ENCODE assay signal across 8 mouse cellular contexts in genomic region chr7:90054795-90055511, GRCm38 (mm10).
DNase-seq lines count a peak whose midpoint lies in the region; ATAC-seq and TF ChIP-seq lines count a peak whose summit lies in the region.

No protein-coding gene starts in this region.

- no peak overlapping the region for H3K9ac ChIP-seq in forebrain, embryonic 16.5 days (replicated peaks; ENCODE audit: low read depth, low read length)
- H3K9ac ChIP-seq in forebrain, embryonic 13.5 days, result no peak overlapping the region
- no peak overlapping the region for H3K9ac ChIP-seq in intestine, embryonic 15.5 days

- H3K36me3 ChIP-seq in forebrain, embryonic 16.5 days (ENCODE audit: control insufficient read depth, insufficient read depth), result no peaks in the 10 kb centered on the region
- H3K36me3 ChIP-seq in forebrain, embryonic 13.5 days (ENCODE audit: poor library complexity, severe bottlenecking), result no peaks in the 10 kb centered on the region
- no peaks in the 10 kb centered on the region for H3K36me3 ChIP-seq in intestine, embryonic 15.5 days
- H3K36me3 ChIP-seq in small intestine, adult 2 months (ENCODE audit: control insufficient read depth, insufficient read depth, low read length), result no peaks in the 10 kb centered on the region

- H3K27ac ChIP-seq in forebrain, embryonic 16.5 days (ENCODE audit: low read length), result no peak overlapping the region
- H3K27ac ChIP-seq in forebrain, embryonic 13.5 days, result no peak overlapping the region
- H3K27ac ChIP-seq in intestine, embryonic 15.5 days, result no peak overlapping the region
- 0 out of 2 replicates have a peak overlapping the region, but pooled peaks have one; percentile 24 for H3K27ac ChIP-seq in small intestine, adult 2 months (ENCODE audit: insufficient read depth, low read depth, low read length)

- H3K4me3 ChIP-seq in forebrain, embryonic 16.5 days (replicated peaks; ENCODE audit: low read length), result no peak overlapping the region
- no peak overlapping the region for H3K4me3 ChIP-seq in forebrain, embryonic 13.5 days
- no peak overlapping the region for H3K4me3 ChIP-seq in intestine, embryonic 15.5 days (replicated peaks)
- no peak overlapping the region for H3K4me3 ChIP-seq in small intestine, adult 2 months (ENCODE audit: low read depth, low read length)

- H3K27me3 ChIP-seq in forebrain, embryonic 16.5 days (replicated peaks; ENCODE audit: control insufficient read depth, insufficient read depth, low read length), result no peaks in the 10 kb centered on the region
- H3K27me3 ChIP-seq in forebrain, embryonic 13.5 days, result no peaks in the 10 kb centered on the region
- H3K27me3 ChIP-seq in intestine, embryonic 15.5 days (replicated peaks), result no peaks in the 10 kb centered on the region
- H3K27me3 ChIP-seq in small intestine, adult 2 months (ENCODE audit: control insufficient read depth, insufficient read depth, low read length), result no peaks in the 10 kb centered on the region

- H3K4me1 ChIP-seq in forebrain, embryonic 16.5 days (replicated peaks; ENCODE audit: control insufficient read depth, insufficient read depth, low read length), result no peaks in the 10 kb centered on the region
- no peaks in the 10 kb centered on the region for H3K4me1 ChIP-seq in forebrain, embryonic 13.5 days
- H3K4me1 ChIP-seq in intestine, embryonic 15.5 days (replicated peaks), result peaks cover 3% of the 10 kb centered on the region; the same call in 1 of the 2 replicates
- peaks cover 16% of the 10 kb centered on the region for H3K4me1 ChIP-seq in small intestine, adult 2 months (ENCODE audit: control insufficient read depth, insufficient read depth, insufficient read length, low read length)

- no peak for TF ChIP-seq CTCF in small intestine, adult 2 months (IDR thresholded peaks at IDR 0.05; ENCODE audit: extremely low read depth, insufficient read length, insufficient replicate concordance, low read depth, low read length)

- WGBS in forebrain, embryonic 16.5 days, result 52% methylated on average over 7 of the region's 7 CpGs
- WGBS in forebrain, embryonic 13.5 days, result 67% methylated on average over 7 of the region's 7 CpGs
- 36% methylated on average over 7 of the region's 7 CpGs for WGBS in intestine, embryonic 15.5 days
- 20% methylated on average over 7 of the region's 7 CpGs for WGBS in small intestine, adult 2 months

- no peak for TF ChIP-seq POLR2A in small intestine, adult 2 months (IDR thresholded peaks at IDR 0.05; ENCODE audit: low read depth, low read length)

- no peaks in the 10 kb centered on the region for H3K9me3 ChIP-seq in forebrain, embryonic 16.5 days (ENCODE audit: control insufficient read depth, low read length)
- H3K9me3 ChIP-seq in forebrain, embryonic 13.5 days (replicated peaks), result no peaks in the 10 kb centered on the region
- H3K9me3 ChIP-seq in intestine, embryonic 15.5 days, result no peaks in the 10 kb centered on the region

- H3K4me2 ChIP-seq in forebrain, embryonic 16.5 days (ENCODE audit: low read length), result no peak overlapping the region
- no peak overlapping the region for H3K4me2 ChIP-seq in forebrain, embryonic 13.5 days
- H3K4me2 ChIP-seq in intestine, embryonic 15.5 days (replicated peaks), result no peak overlapping the region

- ATAC-seq in forebrain, embryonic 16.5 days, result peak; percentile 23; the same call in 1 of the 2 replicates
- no peak for ATAC-seq in forebrain, embryonic 13.5 days
- ATAC-seq in intestine, embryonic 15.5 days, result peak; percentile 63

- peak; percentile 11 for DNase-seq in retina, embryonic 14.5 days (ENCODE audit: low spot score)
- no peak for DNase-seq in retina, postnatal 1 day
- DNase-seq in T-cell, adult 2 months (ENCODE audit: low spot score), result no peak
- no peak for DNase-seq in kidney, adult 9 months
